Mouse (Mus musculus) liver, adult 2 months (tissue): ENCODE measurements around the gene Gga1.

Experiments
- CTCF ChIP-seq: fragments of 200-500 bp; IDR thresholded peaks from 2 replicates; pipeline ENCODE4 v1.5.1; 2011; ENCODE audit warnings: low read depth, low read length, control low read depth
- POLR2A ChIP-seq: fragments of 200-500 bp; IDR thresholded peaks from 2 replicates; pipeline ENCODE4 v1.6.1; 2011; ENCODE audit warnings: low read length, control low read depth; ENCODE audit not compliant: insufficient read depth; ENCODE audit errors: extremely low read depth

- TF ChIP-seq POLR2A (no peak), CTCF (no peak)
These were observed 40.8 kb upstream of the Gga1 start for GRCm38 (mm10) chr15:78836086-78836621.
